Mouse (Mus musculus): Measurements from ENCODE around the gene Fcna.

Fcna gene

DNA sequence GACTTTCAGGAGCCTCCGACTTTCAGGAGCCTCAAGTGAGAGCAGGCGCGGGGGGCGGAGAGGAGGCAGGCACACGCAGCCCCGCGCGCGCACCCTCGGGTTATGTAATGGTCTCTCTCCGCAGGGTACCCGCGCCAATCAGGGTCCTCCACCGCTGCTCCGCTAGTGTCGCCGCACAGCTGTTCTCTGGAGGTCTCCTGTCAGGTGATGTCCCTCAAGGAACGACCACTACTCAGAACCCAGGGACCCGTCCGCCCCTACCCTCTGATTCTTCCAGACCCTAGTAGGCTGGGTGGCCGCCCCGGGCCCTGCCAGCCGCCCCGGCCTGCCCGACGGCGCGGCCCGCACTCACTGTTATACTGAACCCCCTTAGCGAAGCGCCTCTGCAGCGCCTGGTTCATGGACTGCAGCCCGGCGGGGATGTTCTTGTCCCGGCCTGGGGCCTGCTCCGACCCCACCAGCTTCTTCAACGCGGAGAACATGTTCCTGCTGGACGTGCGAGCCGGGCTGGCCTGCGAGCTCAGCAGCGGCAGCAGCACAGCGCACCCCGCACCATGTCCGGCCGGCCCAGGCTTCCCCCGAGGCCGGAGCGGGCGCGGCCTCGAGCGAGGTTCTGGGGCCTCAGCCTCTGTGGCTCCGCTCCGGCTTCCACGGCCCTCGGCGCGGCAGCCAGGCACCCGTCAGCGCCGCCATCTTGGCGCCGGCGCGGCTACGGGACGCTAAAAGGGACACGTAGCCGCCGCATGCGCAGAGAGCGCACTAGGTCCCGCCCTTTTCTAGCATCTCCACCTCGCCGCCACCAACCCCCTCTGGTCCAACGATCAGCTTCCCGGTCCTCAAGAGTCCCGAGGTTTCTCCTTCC is 19.8 kb downstream of the Fcna start, which contains the start of gene Rabl6:
TSS of gene Rabl6 (minus strand) at position 761 of the 862 bp plus-strand sequence.
- DNase-seq: peak; percentile 93

DNA sequence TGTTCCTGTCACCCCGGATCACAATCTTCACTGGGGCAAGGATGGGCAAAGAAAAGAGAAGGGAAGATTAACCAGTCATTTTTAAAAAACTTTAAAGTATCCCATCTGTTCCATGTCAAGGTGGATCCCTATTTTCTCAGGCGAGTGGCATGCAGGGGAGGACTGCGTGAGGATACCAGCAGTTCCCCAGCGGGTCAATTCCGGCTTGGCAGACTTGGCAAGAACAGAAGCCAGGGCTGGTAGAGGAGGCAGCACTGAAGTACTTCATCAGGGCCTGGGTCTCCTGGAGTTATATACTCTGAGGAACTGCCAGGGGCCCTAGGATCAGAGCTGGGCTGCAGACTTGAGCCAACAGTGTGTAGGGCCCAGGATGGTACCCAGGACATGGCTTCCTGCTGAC is 25.3 kb downstream of the Fcna start:
- DNase-seq: no peak

DNA sequence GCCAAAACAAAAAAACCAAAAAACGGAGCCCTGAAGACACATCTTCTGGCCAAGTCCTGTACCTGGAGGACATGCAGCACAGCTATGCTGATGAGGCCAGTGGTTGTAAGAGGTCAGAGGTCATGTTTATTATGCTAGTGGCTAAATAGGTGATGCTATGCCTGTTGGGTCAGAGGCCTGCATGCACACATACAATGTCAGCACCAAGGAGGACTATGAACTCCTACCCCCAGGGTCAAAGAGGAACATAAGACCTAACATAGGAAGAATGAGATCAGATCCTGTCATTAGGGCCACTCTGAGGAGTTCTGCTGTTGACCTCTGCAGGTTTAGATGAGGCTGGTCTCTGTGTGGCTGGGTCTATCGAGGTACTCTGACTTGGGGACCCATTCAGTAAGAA is 27.8 kb downstream of the Fcna start:
- DNase-seq: no peak

DNA sequence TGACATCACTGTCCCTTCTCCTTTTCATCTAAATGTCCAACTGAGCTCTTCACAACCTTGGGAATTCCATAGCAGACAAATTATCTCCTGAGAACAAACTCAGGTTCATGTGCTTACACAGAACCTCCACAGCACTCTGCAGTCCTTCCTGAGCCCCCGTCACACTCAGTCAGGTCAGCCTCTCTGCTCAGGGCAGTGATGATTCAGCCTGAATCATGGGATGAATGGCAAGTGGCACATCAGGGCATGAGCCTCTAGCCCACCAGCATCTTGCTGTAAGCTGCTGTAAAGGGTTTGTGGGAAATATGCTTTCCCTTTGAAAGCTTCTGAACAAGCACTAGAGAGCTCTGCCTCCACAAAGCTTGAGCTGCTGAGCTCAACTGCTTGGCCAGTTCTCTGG is 29.1 kb downstream of the Fcna start:
- DNase-seq: no peak

DNA sequence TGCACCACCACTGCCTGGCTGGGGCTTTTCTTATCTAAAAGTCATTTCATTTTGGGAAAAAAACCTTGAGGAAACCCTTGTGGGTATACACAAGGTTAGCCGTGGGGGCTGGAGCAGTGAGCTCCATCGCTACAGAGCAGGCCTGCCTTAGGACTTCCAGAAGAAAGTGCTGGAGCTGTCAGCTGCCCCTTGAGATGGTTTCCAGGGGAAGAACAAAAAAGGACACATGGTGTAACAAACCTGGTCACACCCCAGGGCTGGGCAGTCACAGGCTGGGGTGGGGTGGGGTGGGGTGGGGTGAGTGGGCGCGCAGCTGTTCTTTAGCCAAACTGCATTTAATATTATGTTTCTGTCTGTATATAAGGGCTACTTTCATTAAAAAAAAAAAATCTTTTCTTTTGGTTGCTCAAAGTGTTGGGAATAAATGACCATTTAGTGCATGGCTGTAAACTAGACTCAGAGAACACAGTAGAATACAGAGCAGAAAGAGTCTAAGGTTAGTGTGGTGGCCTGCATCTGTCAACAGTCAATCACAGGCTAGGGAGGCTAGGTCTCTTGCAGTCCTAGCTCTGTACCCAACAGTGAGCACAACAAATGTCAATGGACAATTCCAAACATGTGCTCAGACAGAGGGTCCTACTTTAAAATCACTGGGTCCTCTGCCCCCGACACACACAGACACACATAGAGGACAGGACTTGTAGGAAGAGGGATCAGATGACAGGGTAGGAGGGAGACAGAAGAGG is 30.9 kb downstream of the Fcna start:
- DNase-seq: no peak

DNA sequence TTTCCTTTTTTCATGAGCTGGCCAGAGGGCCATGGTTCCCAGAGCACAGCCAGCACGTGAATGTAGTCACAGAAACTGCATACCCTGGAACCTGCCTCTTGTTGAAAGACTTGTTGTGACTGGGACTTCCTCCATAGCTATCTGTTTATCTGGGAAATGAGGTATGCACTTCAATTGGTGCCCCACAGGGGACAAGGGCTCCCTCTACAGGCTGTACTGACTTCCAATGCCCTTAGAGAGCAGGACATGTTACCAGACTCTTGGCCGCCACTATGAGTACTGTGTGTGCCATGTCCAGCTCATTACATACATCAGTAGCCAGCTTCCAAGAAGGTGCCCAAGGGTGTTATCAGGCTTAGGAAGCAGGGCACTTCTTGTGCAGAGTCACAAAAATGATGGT is 36.0 kb downstream of the Fcna start:
- peak; percentile 60 for DNase-seq

DNA sequence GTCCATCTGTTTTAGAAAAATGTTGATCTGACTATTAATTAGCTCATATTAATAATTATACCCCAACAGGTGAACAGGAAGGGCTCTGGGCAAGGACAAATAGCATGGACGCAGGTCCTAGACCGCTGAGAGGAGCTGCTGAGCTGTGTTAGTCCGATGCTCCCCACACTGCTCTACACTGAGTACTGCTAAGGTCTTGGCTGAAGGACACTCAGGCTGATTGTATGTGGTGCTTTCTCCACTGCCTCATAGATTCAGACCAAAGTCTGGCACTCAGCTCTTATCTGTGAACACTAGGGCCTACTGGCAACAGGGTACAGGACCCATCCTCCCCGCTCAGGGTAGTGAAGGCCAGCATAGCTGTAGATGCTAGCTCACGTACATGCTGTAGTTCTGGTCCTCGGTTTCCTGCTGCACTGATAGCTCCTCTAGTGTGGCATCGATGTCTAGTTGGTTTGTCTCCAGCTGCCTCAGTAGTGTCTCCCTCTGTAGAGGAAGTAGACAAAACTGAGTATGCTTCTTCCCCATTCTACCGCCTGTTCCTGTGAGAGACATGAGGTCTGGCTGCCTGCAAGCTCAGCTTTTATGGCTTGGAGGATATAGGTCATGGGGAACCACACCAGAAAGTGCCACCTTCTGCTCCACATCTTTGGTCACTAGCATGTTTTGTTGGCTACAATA is 39.5 kb downstream of the Fcna start:
- DNase-seq: no peak

DNA sequence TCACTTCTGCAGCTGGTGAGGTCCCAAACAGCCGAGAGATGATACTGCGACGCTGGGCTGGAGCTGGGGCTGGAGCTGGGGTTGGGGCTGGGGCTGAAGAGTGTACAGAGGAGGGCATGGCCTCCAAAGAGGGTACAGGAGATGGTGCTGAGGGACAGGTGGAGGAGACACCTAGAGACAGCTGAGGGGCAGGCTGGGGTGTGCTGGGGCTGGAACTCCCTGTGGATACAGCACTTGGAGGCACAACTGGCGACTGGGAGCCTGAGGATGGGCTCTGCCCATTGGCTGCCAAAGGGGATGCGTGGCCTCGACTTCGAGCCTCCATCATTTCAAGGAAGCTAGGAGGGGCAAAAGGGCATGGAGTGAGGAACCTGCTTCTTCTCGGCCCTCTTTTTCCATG is 40.5 kb downstream of the Fcna start:
- no peak for DNase-seq

DNA sequence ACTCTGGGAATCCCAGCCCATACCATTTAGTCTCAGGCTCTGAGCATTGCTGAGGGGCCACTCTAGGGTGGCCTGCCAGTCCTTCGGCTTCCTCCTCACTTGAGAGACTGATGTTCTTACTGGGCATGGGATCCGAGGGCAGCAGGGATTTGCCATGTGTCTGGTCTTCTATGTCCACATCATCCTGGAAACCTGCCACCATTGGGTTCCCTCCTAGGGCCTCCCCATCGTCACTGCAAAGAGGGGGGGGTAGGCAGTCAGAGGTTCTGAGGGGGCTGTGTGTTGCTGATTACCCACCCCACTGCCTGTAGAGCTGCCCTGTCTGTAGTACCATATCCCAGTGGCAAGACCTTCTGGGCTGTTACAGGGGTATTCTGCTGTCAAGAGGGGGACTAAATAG is 42.2 kb downstream of the Fcna start:
- DNase-seq: no peak

DNA sequence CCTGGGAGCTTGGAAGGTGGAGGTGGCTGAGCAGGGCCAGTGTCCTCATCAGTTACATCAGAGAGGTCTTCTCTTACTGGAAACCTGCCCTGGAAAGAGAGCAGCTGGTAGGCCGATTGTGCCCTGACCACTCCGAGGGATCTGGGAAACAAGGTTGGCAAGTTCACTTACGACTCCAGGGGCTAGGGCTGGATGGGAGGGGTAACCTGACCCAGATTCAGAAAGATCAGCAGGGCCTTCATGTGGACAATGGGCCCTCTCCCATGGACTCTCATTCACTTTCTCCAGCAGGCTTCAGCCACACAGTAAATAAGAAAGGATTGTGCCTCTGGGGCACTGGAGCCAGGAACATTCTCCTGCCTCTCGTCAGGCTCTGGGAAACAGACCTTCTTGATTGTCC is 43.0 kb downstream of the Fcna start:
- DNase-seq: no peak

DNA sequence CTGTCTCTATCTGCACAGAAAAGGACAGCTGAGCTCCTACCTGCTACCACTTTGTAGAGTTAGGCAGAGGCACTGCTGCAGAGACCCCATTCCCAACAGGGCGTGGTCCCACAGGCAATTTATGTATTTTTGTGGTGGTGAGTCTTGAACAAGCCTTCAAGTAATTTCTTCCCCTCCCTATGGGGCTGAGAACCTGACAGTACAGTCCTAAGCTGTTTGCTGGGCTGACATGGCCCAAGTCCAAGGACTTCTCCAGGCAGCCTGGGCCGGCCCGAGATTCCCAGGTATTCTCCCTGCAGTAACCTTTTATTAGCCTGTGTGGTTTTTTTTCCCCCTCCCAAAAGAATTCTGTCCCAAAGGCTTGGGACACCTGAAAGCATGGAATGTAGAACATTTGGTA is 43.7 kb downstream of the Fcna start:
- no peak for DNase-seq

DNA sequence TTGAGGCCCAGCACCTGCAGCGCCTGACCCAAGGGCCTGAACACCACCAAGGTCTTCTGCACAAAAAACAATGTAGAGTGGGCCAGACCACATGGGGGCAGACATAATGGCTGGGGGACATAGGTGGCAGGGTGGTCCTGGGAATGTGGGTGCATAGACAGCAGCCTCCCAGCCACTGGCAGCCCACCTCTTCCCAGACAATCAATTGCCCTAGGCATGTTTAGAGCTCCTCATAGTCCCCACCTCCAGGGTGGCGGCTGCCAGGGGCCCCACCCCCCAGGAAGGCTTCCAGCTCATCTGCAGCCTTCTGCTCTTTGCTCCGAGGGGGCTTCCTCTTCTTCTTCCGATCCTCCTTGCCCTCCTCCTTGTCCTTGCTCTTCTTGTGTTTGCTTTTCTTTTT is 44.3 kb downstream of the Fcna start:
- no peak for DNase-seq

DNA sequence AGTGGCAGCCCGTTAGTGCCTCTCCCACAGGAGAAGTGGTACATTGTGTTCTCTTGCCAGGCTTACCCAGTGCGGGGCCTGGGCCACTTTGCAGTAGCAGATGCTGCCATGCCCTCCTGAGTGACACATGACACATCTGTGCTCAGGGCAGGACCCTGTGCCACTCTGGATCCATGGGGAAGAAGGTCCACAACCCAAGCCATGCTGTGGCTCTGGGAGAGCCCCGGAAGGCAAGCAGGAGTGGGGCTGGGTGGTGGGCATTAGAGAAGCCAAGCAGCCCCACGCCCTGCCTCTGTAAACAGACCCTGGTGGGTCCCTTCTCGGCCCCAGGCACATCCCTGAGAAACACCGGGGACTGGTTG is 44.7 kb downstream of the Fcna start:
- DNase-seq: no peak

DNA sequence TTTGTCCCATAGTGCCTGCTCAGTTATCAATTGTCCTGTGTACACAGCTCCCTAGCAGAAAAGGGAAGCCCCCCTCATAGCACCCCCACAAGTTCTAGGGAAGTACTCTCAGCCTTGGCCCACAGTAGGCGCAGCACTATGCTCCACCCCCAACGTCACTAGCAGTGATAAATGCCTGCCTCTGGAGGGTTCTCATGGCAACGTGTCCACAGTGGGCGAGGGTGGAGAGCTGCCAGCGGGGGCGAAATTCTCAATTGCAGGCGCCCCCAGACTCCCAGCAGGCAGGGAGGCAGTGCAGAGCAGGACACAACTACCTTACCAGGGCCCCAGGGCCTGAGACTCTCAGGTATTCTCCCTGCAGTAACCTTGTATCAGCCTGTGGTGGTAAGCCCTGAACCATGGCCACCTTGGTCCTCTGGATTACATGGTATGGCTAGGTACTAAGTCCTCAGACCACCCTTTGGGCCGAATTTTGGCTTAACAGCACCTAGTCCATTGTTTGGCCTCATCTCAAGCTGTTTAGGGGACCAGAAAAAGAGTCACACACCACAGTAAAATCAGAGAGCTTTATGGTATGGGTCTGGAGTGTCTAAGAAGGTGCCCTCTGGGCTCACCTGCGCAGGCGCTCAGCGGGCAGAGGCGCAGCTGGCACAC is 45.2 kb downstream of the Fcna start:
- DNase-seq: peak; percentile 58

DNA sequence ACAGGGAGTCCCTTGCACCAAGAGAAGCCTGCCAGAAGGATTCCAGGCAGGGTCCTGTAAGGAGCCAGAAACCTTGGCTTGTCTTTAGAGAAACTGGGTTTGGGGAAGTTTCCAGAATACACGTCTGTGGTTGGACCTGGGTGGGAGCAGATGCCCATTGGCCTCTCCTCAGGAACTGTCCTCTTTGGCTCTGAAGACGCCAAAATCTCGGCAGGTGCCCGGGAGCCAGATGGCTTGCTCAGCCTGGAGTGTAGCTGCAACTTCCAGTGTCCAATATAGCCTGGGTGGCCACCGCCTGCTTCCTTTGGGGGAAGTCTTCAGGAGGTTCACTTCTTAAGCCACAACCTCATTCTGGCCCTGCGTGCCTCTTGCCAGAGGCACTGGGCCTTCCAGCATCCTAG is 45.9 kb downstream of the Fcna start:
- no peak for DNase-seq

DNA sequence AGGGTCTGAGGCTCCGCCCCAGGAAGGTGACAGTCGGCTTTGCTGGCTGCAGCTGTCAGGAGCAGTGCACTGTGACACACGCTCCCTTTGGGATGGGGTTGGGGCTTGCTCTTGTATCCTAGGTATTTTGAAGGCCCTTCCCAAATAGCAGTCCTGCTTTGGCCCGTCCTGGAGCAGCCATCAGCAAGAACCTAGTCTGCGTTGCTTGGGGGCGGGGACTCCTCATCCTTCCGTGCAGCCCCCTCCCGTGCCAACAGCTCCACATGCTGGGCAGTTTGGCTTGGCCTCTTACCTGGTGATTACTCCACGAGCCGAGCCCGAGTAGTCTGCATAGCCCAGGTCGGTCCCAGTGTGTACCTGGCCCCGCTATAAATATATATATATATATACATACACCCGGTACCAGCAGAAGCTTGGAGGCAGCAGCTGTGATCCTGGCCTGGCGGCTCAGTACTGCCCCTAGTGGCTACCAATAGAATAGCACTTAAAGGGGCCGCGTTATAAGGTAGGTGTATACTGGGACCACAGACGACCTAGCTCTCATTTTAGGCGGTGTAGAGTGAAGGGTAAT is 46.5 kb downstream of the Fcna start, which contains the start of gene Ajm1:
TSS of gene Ajm1 (minus strand) at position 464 of the 571 bp plus-strand sequence.
- DNase-seq: peak; percentile 74

DNA sequence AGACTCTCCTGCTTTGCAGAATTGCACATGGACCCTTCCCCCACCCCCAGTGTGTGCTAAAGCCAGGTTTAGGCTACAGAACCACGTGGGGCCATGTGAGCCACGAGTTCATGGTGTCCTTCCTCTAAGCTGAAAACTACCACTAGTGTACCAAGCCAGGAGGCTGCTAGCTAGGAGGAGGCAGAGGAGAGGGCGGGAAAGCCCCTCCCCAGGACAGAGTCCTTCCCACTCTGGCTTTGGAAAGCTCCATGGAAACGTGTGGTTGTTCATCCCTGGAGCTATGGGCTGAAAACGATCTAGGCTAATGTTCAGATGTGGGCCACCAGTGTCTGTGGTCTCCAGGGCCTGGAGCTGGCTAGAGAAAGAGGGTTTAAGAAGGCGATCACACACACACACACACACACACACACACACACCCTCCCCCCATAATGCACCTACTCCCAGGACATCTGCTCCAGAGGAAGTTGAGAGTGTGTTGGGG is 47.2 kb downstream of the Fcna start:
- DNase-seq: no peak

DNA sequence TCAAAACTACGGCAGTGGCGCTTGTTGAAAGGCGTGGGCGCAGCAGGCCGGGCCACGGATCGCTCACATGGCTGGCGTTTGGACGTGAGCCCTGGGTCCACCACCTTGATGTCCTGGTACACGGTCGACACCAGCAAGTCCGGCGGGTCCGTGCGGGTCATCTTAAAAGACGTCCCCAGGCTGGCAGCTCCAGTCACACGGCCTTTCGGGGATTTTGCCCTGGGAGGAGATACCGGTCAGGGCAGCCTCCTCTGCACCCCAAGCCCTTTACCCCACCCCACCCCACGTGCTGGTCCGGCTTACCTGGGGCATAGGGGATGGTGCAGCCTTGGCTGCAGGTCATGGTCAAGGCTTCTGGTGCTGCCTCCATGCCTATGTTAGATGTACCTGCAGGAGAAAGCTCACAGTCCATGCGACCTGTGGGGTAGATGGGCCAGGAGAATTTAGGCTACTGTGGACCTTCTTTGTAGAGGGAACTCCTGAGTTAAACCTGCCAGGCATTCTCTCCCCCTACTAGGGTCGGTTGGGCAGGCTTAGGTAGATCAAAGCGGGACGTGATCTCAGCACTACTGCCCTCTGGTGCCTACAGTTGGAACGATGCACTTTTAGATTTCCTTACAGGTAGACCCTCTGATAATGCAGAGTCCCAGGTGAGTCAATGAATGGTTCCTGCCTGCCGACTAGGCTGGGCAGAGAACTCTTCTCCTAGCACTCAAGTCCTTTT is 47.9 kb downstream of the Fcna start:
- DNase-seq: peak; percentile 60

DNA sequence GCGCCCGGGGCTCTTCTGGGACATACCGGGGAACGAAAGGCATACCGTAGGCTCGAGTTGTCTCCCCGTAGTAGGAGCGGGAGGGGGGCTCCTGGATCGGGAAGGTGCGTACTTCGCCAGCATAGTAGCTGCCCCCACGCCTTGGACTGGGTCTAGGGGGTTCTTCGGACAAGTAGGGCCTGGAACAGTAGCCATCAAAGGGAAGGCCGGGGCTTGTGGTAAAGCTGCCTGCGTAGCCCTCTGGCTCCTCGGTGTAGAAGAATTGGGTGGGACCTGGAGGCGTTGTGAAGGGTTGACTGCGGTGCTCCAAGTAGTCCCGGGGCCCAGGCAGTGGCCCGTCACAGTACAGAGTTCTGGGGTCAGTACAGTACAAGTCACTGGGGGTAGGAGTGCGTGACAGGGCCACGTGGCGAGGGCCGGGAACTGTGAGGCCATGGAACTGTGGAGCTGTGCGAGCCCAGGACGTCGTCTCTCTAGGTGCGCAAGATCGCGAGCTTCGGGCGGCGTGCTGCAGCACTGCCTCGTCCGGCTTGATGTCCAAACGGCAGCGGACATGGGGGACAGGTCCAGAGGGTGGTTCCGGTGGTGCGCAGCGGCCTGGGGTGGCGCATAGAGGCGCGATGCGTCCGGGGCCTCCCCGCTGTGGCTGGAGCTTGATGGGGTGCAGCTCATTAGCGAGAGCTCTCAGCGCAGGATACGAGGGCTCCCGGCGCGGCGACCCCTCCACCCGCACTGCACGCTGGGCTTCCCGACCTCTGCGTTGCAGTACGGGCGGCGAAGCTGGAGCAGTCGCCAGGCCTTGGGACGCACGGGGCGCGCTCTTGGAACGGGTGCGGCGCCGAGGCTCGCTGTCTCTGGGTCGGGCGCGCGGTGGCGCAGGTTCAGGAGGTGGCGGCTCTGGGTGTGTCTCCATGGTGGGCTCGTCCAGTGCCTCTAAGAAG is 48.8 kb downstream of the Fcna start:
- no peak for DNase-seq

DNA sequence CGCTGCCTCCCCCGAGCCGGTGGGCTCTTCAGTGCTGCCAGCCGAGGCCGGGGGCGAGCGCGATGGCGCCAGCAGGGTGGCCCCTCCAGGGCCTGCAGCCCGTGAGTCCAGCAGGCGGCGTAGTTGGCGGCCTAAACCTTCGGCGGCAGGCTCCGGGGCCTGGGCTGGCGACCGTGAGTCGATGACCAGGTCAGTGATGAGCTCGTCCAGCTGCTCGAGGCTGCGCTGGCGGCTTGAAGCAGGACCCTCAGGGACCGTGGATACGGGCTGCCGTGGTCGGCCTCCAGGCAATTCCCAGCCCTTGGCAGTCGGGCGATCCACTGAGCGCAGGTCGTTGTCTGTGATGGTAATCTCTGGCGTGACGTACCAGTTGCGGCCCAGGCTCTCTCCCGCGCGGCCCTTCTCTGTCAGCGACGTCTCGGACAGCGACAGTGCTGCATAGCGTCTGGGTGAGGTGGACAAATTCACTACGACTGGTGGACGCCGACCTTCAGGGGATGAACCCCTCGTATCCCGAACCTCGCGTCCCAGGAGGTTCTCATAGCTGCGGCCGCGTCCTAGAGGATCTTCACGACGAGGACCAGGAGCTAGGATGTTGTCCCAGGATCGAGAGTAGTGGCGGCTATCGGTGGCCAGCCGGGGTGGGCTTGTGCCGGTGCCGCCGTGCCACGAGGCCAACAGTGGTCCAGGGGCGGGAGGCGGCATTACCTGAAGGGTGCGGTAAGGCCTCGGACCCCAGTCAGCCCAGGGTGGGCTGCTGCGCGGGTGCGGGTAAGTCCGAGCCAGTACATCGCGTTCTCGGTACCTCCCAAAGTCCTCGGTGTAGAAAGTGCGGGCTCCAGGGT is 49.7 kb downstream of the Fcna start:
- DNase-seq: peak; percentile 38

All from lung, postnatal 10 days (tissue).